Mouse (Mus musculus): ENCODE measurements around the gene Cd5l.
"Not testable (repeated sequence)": the region's sequence is repeated elsewhere in the genome, so short reads cannot be mapped to it uniquely, and the experiment has no call there.

The Cd5l gene

GRCm38 (mm10) chr3:87357581-87357980 lies at the start of gene Cd5l:
TSS of gene Cd5l (plus strand) at chr3:87357881.
- DNase-seq: no peak

GRCm38 (mm10) chr3:87309922-87310321 lies 47.8 kb upstream of the Cd5l start:
- no peak for DNase-seq

- DNase-seq: no peak
These were observed 35.1 kb upstream of the Cd5l start for GRCm38 (mm10) chr3:87322557-87322956.

DNA sequence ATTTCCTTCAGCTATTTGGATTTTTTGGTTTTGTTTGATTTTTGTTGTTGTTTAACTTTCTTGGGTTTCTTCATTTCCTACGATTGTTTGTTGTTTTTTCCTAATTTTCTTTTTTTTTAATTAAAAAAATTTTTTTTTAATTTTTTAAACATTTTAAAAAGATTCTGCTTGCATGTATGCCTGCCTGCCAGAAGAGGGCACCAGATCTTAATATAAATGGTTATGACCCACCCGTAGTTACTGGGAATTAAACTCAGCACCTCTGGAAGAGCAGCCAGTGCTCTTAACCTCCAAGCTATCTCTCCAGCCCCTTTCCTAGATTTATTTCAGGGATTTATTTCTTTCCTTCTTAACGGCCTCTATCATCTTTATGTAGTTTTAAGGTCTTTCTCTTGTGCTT lies 33.9 kb upstream of the Cd5l start:
- peak; percentile 10 for DNase-seq

- no peak for DNase-seq
These were observed 19.8 kb upstream of the Cd5l start for GRCm38 (mm10) chr3:87337899-87338298.

- not testable (repeated sequence) for DNase-seq
These were observed 6.7 kb upstream of the Cd5l start for GRCm38 (mm10) chr3:87350992-87351391.

DNA sequence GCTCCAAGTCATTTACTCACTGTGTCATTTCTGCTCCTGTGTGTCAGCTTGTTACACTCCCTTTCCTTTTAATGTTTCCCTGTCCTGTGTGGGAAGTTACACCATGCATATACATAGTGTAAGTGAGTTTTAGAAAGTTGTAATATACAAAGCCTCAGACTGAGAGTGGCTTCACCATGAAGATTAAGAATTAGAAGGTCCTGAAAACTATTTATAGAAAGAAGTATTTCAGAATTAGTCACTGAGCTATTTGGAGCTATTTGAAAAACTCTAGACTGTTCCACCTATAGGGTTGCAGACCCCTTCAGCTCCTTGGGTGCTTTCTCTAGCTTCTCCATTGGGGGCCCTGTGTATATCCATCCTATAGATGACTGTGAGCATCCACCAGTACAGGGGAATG lies 1.5 kb downstream of the Cd5l start:
- DNase-seq: no peak

DNA sequence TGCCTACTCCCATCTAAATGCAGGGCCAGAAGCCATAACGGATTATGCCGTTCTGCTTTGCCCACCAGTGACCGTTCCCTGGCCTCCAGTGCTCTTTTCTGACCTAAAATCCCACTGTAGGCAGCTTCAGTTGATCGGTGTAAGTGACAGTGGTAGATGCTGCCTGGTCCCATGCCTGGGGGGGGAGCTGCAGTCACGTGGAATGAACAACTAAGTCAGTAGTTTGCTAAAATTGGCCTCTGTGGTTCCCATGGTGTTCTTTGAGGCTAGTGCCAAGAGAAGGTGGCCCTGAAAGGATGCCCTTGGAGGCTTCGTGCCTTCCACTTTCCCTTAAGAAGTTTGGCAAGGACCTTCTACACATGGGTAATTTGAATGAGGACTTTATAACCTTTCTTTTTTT lies 2.8 kb downstream of the Cd5l start:
- no peak for DNase-seq

- no peak for DNase-seq
These were observed 8.0 kb downstream of the Cd5l start for GRCm38 (mm10) chr3:87365691-87366090.

DNA sequence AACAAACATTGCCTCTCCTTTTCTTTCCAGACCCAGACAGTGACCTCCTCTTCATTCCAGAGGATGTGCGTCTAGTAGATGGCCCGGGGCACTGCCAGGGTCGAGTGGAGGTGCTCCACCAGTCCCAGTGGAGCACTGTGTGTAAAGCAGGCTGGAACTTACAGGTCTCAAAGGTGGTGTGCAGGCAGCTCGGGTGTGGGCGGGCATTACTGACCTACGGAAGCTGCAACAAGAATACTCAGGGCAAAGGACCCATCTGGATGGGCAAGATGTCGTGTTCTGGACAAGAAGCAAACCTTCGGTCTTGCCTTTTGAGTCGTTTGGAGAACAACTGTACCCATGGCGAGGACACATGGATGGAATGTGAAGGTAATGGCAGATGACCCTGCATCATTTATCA lies 9.8 kb downstream of the Cd5l start:
- no peak for DNase-seq

- no peak for DNase-seq
These were observed 11.5 kb downstream of the Cd5l start for GRCm38 (mm10) chr3:87369181-87369580.

GRCm38 (mm10) chr3:87376195-87377165 lies 18.8 kb downstream of the Cd5l start, which contains the start of gene Fcrl1:
TSS of gene Fcrl1 (plus strand) at chr3:87376387.
- no peak for DNase-seq

GRCm38 (mm10) chr3:87377228-87377627 lies 19.5 kb downstream of the Cd5l start:
- DNase-seq: no peak

DNA sequence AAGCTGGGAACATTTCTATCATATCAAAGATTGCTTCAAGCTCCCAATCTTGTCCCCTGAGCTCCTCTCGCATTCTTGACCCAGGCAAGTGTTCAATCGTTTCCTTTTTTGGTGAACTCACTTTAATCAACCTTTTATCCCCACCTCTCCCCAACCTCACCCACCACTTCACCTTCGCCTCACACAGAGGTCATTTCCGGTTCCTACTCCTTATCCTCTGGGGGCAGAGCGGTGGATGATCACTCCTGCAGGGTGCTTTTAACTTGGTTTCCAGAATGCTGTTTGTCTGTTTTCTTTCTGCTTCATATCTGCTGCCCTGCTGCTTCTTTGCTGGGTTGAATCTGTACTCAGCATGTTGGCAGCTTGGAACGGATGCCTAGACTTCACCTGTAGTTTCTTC lies 20.0 kb downstream of the Cd5l start:
- DNase-seq: no peak

- DNase-seq: not testable (repeated sequence)
These were observed 22.1 kb downstream of the Cd5l start for GRCm38 (mm10) chr3:87379641-87380315.

DNA sequence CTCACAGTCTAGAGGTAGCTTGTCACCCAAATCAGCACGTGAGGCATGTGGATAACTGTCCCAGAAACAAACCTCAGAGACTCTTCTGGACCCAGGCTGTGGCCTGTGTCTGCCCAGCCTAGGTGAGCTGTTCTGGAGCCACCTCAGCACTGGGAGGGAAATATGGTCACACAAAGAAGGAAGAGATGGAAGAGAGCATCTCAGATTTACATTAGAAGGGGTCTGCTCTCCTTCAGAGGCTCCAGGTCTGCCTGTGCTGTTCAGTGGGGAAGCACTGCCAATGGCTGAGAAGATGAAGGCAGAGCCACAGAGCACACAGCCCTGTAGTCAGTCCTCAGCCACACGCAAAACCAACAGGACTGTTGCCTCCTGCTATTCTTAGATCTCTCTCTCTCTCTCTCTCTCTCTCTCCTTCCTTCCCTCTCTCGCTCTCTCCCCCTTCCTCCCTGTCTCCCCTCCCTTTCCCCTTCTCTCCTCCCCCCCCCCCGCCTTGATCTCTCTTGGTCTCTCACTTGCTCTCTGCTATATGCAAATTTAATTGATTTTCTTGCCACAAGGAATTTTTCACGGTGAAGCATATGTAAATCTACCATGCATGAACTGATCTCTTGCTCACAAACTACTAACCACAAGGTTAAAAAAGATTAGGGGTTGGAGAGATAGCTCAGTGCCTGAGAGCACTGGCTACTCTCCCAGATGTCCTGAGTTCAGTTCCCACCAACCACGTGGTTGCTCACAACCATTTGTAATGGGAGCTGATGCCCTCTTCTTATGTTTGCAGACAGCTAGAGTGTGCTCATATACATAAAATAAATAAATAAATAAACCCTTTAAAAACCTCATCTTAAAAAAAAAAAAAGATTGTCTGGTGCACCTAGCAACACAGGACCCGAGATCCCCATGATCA lies 24.4 kb downstream of the Cd5l start:
- no peak for DNase-seq

DNA sequence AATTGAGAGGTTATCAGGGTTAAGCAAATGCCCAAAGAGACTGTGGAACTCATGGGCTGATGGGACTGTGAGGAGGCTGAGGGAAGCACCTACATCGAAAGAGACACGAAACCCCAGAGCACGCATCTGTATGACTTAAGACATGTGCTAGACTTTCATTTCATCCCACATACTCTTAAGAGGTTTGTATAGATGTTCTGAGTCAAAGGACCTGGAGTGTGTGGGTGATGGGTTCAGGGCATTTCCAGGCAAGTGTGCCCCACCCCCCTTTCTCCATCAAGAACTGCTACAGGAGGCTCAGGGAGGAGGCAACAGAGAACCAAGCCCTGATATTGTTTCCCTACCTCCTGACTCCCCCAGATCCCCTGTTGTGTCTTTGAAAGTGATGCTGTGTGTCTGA lies 25.6 kb downstream of the Cd5l start:
- no peak for DNase-seq

DNA sequence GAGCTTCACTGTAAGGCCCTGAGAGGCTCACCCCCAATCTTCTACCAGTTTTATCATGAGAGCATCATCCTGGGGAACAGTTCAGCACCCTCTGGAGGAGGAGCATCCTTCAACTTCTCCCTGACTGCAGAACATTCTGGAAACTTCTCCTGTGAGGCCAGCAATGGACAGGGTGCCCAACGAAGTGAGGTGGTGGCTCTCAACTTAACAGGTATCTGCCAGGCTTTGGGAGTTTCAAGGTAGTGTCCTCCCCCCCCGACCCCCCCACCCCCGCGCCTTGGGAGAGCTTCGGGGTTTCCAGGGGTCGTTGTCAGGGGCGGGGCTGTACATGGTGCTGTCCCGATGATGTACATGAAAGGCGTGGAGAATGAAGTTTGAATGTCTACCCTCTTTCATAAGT lies 27.4 kb downstream of the Cd5l start:
- no peak for DNase-seq

DNA sequence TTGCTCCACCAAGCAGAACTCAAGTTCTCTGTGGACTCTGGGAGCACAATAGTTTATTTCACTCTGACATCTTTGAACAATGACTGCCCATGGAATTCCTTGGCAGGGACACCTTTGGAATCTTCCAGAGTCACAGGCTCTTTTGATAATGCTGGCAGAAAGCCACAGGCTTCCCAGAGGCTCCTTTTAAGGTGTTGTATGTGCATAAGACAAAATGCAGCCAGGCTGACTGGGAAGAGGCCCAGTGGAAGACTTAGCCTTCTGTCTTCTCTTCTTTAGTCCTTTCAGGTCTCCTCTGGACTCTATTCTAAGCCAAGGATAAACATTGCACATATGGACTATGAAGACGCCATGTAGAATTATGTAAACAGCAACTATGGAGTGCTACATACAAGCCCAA lies 33.3 kb downstream of the Cd5l start:
- DNase-seq: no peak

DNA sequence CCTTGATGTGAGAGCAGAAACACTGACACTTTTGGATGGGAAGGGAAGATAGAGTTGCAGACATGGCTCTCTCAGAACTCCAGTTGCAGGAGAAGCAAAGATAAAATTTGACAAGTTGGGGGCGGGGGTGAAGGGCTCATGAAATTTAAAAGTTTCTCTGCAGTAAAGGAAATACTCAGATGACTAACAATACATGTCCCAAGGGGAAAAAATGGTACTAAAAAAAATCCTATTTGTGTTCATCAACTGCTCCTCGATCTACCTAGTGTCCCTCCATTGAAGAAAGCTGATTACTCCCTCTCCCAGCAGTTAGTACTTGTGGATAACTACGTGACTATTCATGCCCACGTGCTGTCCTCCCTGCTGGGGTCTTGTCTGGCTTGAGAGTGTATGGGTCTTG lies 41.1 kb downstream of the Cd5l start:
- DNase-seq: no peak

GRCm38 (mm10) chr3:87399906-87400305 lies 42.2 kb downstream of the Cd5l start:
- DNase-seq: no peak

GRCm38 (mm10) chr3:87401321-87401720 lies 43.6 kb downstream of the Cd5l start:
- no peak for DNase-seq

DNA sequence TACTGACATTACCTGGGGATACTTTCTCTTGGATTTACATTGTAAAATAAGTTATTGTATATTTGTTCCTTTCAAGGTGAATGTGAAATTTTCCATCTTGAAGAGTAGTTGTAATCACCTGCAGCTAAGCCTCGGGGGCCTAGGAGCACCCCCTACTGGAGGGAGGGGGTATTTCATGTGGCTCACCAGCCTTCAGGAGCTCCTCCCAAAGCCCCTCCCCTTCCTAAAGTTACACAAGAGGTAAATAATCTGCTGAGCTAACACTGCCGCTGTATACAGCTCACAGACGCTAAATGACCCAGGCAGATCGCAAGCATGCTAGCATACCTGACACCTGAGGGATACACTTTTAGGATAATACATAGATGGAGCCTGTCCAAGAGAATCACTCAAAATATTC lies 50.5 kb downstream of the Cd5l start:
- peak; percentile 36 for DNase-seq
